Mouse (Mus musculus): Measurements from ENCODE around the gene Dpy30.
"Not testable (repeated sequence)": the region's sequence is repeated elsewhere in the genome, so short reads cannot be mapped to it uniquely, and the experiment has no call there.

The Dpy30 gene

DNA sequence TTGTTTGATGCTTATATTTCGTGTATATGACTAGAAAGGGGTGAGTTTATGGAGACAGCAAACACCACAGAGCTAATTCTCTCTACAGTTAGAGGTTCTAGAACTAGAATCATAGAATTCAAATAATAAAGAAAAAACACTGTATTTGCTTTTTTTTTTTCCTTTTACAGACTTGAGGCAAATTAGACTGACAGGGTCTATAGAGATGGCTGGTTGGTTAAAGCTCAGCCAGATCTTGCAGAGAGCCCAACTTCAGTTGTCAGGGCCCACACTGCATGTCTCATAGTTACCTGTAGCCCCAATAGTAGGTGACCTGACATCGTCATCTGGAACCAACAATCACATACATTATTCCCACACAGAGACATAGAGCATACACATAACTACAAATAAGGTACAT, at the start of gene Dpy30:
Gene Dpy30 (minus strand): TSS at position 101 of the 400 bp plus-strand sequence.
- DNase-seq (ENCODE audit: low spot score): no peak

DNA sequence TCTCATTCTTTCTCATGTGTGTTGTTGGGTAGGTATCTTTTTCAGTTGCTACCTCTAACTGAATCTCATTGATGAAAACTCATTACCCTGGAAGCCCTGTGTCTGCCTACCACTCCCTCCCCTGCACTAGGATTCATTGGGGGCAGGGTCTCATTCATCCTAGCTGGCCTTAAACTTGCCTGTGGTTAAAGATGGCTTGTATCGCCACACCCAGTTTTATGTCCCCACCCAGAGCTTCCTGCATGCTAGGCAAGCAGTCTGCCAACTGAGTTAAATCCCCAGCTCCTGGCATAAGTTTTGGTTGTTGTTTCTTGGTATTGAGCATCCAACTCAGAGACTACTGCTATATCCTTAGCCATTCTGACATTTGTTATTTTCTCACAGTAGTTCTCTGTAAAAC, 39.8 kb upstream of the Dpy30 start:
- no peak for DNase-seq (ENCODE audit: low spot score)

GRCm38 (mm10) chr17:74341151-74341550, 17.4 kb upstream of the Dpy30 start:
- DNase-seq (ENCODE audit: low spot score): no peak

GRCm38 (mm10) chr17:74338937-74339804, 15.4 kb upstream of the Dpy30 start, which contains the start of gene Spast:
Gene Spast, plus strand, starts transcription at chr17:74338987.
- peak; percentile 74 for DNase-seq (ENCODE audit: low spot score)

- peak; percentile 94 for DNase-seq (ENCODE audit: low spot score)
Observed at GRCm38 (mm10) chr17:74338225-74338931, 14.6 kb upstream of the Dpy30 start.

DNA sequence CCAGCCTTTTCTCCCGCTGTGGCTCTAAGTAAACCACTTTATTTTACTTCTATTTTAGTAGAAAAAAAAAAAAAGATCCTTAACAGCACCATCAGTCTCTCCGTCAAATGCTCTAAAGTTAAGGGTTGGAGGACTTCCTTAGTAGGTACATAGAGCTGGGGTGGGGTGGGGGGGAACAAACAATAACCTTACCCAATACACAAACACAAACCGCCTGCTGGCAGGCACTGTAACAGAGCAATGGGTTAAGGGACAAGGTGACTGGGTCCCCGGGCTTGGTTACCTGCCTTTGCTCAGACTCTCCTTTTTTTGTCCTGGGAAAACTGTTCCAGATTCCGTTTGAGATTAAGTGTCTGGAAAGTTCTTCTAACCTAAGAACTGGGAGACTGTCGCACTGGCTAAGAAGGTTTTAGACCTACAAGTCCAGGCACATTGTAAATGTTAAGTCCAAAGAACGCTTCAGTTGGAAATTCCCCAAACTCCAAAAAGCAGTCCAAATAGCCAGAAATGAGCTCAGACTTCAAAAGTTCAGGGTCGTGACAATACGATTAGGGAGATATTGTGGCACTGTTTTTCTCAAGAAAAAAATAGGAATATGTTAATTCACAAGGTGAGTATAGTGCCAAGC, 7.4 kb upstream of the Dpy30 start:
- DNase-seq (ENCODE audit: low spot score): no peak

DNA sequence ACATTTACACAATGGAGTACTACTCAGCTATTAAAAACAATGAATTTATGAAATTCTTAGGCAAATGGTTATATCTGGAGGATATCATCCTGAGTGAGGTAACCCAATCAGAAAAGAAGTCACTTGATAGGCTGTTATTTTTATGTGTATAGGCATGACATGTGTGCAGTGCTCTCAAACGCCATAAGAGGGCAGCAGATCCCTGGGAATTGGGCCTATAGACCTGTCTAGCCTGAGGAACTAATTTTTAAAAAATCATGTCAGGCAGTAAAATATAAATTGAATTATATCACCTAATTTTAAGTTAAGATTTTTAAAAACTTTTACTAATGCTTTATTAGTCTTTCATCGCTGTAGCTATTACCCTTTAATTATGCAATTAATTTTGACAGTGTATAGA, 4.4 kb upstream of the Dpy30 start:
- peak; percentile 13 for DNase-seq (ENCODE audit: low spot score)

- not testable (repeated sequence) for DNase-seq (ENCODE audit: low spot score)
Observed at GRCm38 (mm10) chr17:74327195-74327594, 3.5 kb upstream of the Dpy30 start.

- DNase-seq (ENCODE audit: low spot score): no peak
Observed at GRCm38 (mm10) chr17:74322400-74323054, 1.2 kb downstream of the Dpy30 start.

GRCm38 (mm10) chr17:74318721-74319120, 5.0 kb downstream of the Dpy30 start:
- DNase-seq (ENCODE audit: low spot score): no peak

- DNase-seq (ENCODE audit: low spot score): peak; percentile 89
Observed at GRCm38 (mm10) chr17:74316309-74316863, 7.4 kb downstream of the Dpy30 start.

- no peak for DNase-seq (ENCODE audit: low spot score)
Observed at GRCm38 (mm10) chr17:74315445-74316308, 8.1 kb downstream of the Dpy30 start.

DNA sequence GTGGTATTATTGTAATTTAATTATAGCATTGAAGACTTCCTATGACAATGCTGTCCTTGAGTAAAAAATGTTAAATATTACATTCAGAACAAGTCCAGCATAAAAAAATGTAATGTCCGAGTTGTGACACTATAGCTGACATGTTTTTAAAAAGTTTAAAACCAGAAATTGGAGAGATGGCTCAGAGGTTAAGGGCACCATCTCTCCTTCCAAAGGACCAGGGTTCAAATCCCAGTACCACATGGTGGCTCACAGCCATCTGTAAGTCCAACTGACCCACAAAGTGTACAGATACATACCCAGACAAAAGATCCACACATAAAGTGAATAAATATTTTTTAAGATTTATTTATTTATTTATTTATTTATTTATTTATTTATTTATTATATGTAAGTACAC, 17.7 kb downstream of the Dpy30 start:
- no peak for DNase-seq (ENCODE audit: low spot score)

DNA sequence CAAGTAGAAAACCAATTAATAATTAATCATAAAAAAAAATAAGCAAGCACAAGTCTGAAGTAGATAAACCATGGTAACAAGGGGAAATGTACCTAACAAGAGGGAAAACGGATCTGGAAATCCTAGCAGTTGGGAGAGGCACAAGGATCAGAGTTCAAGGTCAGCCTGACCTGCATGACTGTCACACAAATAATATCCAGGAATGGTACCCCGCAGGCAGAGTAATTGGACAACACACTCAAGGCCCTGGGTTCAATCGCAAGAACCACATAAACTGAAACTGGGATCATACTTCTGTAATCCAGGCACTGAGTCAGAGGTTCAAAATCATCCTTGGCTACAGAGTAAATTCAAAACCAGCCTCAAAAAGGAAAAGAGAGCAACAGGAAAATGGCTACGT, 18.1 kb downstream of the Dpy30 start:
- no peak for DNase-seq (ENCODE audit: low spot score)

- no peak for DNase-seq (ENCODE audit: low spot score)
Observed at GRCm38 (mm10) chr17:74304060-74304459, 19.7 kb downstream of the Dpy30 start.

GRCm38 (mm10) chr17:74300089-74300488, 23.7 kb downstream of the Dpy30 start:
- no peak for DNase-seq (ENCODE audit: low spot score)

DNA sequence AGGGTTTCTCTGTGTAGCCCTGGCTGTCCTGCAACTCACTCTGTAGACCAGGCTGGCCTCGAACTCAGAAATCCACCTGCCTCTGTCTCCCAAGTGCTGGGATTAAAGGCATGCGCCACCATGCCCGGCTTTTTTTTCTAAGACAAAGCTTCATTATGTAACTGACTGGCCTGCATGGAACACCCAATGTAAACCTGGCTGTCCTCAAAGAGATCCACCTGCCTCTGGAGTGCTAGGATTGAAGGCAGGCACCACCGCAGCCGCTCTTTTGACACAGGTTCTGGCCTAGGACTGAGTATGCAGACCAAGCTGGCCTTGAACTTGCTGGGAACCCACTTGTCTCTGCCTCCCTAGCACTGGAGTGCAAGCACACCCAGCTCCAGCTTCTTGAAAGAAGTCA, 26.8 kb downstream of the Dpy30 start:
- DNase-seq (ENCODE audit: low spot score): not testable (repeated sequence)

GRCm38 (mm10) chr17:74296076-74296823, 27.5 kb downstream of the Dpy30 start:
- no peak for DNase-seq (ENCODE audit: low spot score)

GRCm38 (mm10) chr17:74295026-74295970, 28.4 kb downstream of the Dpy30 start, which contains the start of gene Memo1:
Gene Memo1, minus strand, starts transcription at chr17:74295521.
- DNase-seq (ENCODE audit: low spot score): peak; percentile 88

Data from yolk sac, embryonic 10.5 days (tissue).